Mouse (Mus musculus) forebrain, embryonic 10.5 days (tissue): ENCODE results near the gene Slc15a5. TPM values are rescaled to one million over a fixed set of nuclear protein-coding genes. Genes with fewer than 3 reads are reported as not detected.

Source experiments
- DNase-seq: peaks from one replicate; pipeline ENCODE4 v3.0.0-alpha.2; 2017; ENCODE audit warnings: low spot score; ENCODE audit errors: extremely low spot score
- H3K27ac ChIP-seq: fragments of 300-500 bp; sonication (generic); 2 replicates; pipeline ENCODE4 v1.5.1; 2016; ENCODE audit warnings: mild to moderate bottlenecking
- H3K27me3 ChIP-seq: fragments of 300-500 bp; sonication (generic); 2 replicates; pipeline ENCODE4 v1.6.1; 2016; ENCODE audit warnings: mild to moderate bottlenecking; ENCODE audit not compliant: poor library complexity, severe bottlenecking
- H3K36me3 ChIP-seq: fragments of 300-500 bp; sonication (generic); replicated peaks from 2 replicates; pipeline ENCODE4 v1.6.1; 2016; ENCODE audit warnings: mild to moderate bottlenecking, moderate library complexity
- H3K4me1 ChIP-seq: fragments of 300-500 bp; sonication (generic); 2 replicates; pipeline ENCODE4 v1.6.1; 2016
- H3K4me3 ChIP-seq: fragments of 300-500 bp; sonication (generic); 2 replicates; pipeline ENCODE4 v1.5.1; 2016; ENCODE audit warnings: mild to moderate bottlenecking, moderate library complexity
- H3K9me3 ChIP-seq: fragments of 300-500 bp; sonication (generic); 2 replicates; pipeline ENCODE4 v1.6.1; 2016; ENCODE audit warnings: mild to moderate bottlenecking, moderate library complexity
- WGBS: fragments of 180-500 bp; shearing (Covaris S2); methylation state at CpG from one replicate; pipeline ENCODE4 v1.1.7; 2016; 5-methylcytosine and 5-hydroxymethylcytosine counted together
- polyA plus RNA-seq: library from polyadenylated mRNA; unstranded; fragments of >200 nt; fragmentation: Nextera tagmentation; extraction: Ambion mirVana; gene quantifications from 2 replicates; pipeline ENCODE4 v1.2.1, GENCODE M21; 2016

Gene Slc15a5
- polyA plus RNA-seq, 1 experiment from 2014 or later = not detected

DNA sequence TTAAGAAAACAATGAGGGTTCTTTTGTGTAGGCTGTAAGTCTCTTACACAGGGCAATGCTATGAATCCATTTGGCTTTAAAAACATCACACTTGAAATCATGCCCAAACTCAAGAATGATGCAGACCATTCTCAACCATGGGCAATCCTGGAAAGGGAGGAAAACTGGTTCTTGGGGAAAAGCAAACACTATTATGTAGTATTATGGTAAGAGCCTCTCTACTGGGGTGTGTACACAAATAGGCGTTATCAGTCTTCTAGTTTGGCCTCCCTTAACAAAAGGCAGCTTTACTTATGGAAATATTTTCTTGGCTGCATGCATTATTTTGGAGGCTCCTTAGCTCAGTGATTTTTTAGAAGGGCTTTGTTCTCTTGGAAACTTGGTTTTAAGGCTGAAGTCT lies 143.4 kb downstream of the Slc15a5 start:
- WGBS = 91% methylated on average over 1 of the region's 1 CpGs
- no peak for DNase-seq
- no peak overlapping the region for H3K27ac ChIP-seq

DNA sequence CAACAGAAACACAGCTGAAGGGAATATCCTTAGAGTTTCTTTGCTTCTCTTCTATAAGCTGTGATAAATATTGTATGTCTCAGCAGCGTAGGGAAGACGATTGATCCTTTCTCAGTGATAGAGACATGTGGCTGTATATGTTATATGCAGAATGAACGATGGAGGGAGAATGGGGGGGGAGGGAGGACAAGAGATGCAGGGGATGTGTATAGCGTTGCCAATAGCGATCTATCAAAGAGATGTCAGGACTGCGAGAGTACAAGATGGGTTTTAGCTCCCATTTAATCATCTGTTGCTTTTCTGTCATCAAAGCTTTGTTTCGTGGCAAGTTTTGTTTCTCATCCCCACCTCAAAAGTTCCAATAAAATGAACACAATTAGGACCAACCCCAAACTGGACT lies 143.9 kb downstream of the Slc15a5 start:
- Histone ChIP-seq H3K4me3 (no peak overlapping the region), H3K27ac (no peak overlapping the region), H3K27me3 (no peaks in the 10 kb centered on the region), H3K4me1 (no peaks in the 10 kb centered on the region), H3K9me3 (no peaks in the 10 kb centered on the region), H3K36me3 (no peaks in the 10 kb centered on the region)
- WGBS = 90% methylated on average over 7 of the region's 7 CpGs
- no peak for DNase-seq

More for the DNA sequence above, 143.4 kb downstream of the Slc15a5 start:
- Histone ChIP-seq H3K4me1 (no peaks in the 10 kb centered on the region), H3K4me3 (no peak overlapping the region), H3K36me3 (no peaks in the 10 kb centered on the region), H3K9me3 (no peaks in the 10 kb centered on the region), H3K27me3 (no peaks in the 10 kb centered on the region)

DNA sequence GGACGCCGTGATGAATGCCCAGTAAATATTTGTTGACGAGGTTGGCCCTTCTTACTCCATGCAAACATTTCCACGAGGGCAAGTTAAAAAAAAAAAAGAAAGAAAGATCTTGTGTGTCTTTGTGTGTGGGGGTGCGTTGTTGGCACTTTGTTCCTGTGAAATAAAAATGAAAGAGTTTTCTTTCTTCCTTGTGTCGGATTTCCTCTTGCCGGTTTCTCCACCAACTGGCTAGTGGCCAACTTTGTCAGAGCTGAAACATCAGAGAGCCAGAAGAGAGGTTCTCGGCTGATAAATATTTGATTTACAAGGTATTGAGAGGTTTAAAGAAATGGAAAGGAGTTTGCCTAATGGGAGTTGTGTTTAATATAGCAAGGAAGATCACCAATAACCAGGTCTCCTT lies 144.4 kb downstream of the Slc15a5 start:
- H3K27me3 ChIP-seq = no peaks in the 10 kb centered on the region

DNA sequence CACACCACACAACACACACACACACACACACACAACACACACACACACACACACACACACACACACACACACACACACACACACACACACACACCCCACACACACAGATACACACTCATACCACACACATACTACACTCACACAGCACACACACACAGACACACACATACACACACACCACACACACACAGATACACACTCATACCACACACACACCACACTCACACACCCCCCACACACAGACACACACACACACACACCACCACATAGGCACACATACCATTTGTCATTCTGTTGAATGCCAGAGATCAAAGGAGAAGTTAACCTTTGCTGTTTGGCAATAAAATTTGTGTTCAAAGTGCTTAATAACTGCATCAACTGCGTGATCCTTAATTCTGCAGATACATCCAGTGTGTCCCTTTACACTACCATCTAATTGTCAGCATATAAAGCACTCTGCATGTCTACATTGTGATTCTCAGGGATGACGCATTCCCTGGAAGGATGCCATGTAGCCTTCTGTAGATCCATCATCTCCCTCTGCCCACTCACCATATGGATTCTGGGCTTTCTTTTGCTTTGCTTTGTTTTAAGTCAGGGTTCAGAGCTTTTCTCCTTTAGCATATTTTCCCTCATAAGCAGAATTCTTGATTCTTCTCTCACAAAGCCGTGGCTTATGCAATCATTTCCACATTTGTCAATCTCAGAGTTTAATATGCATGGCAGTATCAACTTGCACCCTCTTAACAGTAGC lies 145.0 kb downstream of the Slc15a5 start:
- H3K36me3 ChIP-seq = no peaks in the 10 kb centered on the region
- H3K27me3 ChIP-seq = no peaks in the 10 kb centered on the region
- H3K9me3 ChIP-seq = no peaks in the 10 kb centered on the region
- H3K27ac ChIP-seq = no peak overlapping the region
- WGBS = 93% methylated on average over 3 of the region's 3 CpGs
- no peak overlapping the region for H3K4me3 ChIP-seq
- no peaks in the 10 kb centered on the region for H3K4me1 ChIP-seq
- DNase-seq = no peak

More for the DNA sequence above, 144.4 kb downstream of the Slc15a5 start:
- Histone ChIP-seq H3K4me1 (no peaks in the 10 kb centered on the region), H3K27ac (no peak overlapping the region), H3K36me3 (no peaks in the 10 kb centered on the region), H3K9me3 (no peaks in the 10 kb centered on the region), H3K4me3 (no peak overlapping the region)
- no peak for DNase-seq
- 94% methylated on average over 8 of the region's 8 CpGs for WGBS

Other genes starting within 250 kb of the Slc15a5 start
- gene Mgst1, start 60.4 kb upstream of the Slc15a5 start, polyA plus RNA-seq = 57.1 and 58.9 TPM in 2 replicates